Mouse (Mus musculus) forebrain, embryonic 12.5 days (tissue): ENCODE measurements around the gene Primpol. TPM values are rescaled to one million over a fixed set of nuclear protein-coding genes. Genes with fewer than 3 reads are reported as not detected.

Experiments
- ATAC-seq: fragments of 200-750 bp; cut with Nextera tagmentation; 2 replicates; pipeline ENCODE4 v1.8.0; 2017; ENCODE audit warnings: moderate TSS enrichment; ENCODE audit not compliant: low FRiP score
- H3K27ac ChIP-seq: fragments of 300-500 bp; sonication (generic); 2 replicates; pipeline ENCODE4 v1.5.1; 2016; ENCODE audit warnings: mild to moderate bottlenecking
- H3K27me3 ChIP-seq: fragments of 300-500 bp; sonication (generic); 2 replicates; pipeline ENCODE4 v1.6.1; 2016; ENCODE audit warnings: mild to moderate bottlenecking
- H3K36me3 ChIP-seq: fragments of 300-500 bp; sonication (generic); replicated peaks from 2 replicates; pipeline ENCODE4 v1.6.1; 2016; ENCODE audit warnings: mild to moderate bottlenecking
- H3K4me1 ChIP-seq: fragments of 300-500 bp; sonication (generic); 2 replicates; pipeline ENCODE4 v1.6.1; 2016
- H3K4me2 ChIP-seq: fragments of 300-500 bp; sonication (generic); 2 replicates; pipeline ENCODE4 v1.6.1; 2016; ENCODE audit warnings: mild to moderate bottlenecking, moderate library complexity
- H3K4me3 ChIP-seq: fragments of 300-500 bp; sonication (generic); replicated peaks from 2 replicates; pipeline ENCODE4 v1.5.1; 2016; ENCODE audit warnings: mild to moderate bottlenecking
- H3K9ac ChIP-seq: fragments of 300-500 bp; sonication (generic); 2 replicates; pipeline ENCODE4 v1.6.1; 2016; ENCODE audit warnings: mild to moderate bottlenecking
- H3K9me3 ChIP-seq: fragments of 300-500 bp; sonication (generic); 2 replicates; pipeline ENCODE4 v1.6.1; 2016
- WGBS: fragments of 180-500 bp; shearing (Covaris S2); methylation state at CpG from one replicate; pipeline ENCODE4 v1.1.7; 2016; 5-methylcytosine and 5-hydroxymethylcytosine counted together
- polyA plus RNA-seq: library from polyadenylated mRNA; unstranded; fragments of >200 nt; fragmentation: Nextera tagmentation; extraction: Ambion mirVana; gene quantifications from 2 replicates; pipeline ENCODE4 v1.2.1, GENCODE M21; 2016

The Primpol gene
- polyA plus RNA-seq, 1 experiment from 2014 or later = 10.9 TPM

DNA sequence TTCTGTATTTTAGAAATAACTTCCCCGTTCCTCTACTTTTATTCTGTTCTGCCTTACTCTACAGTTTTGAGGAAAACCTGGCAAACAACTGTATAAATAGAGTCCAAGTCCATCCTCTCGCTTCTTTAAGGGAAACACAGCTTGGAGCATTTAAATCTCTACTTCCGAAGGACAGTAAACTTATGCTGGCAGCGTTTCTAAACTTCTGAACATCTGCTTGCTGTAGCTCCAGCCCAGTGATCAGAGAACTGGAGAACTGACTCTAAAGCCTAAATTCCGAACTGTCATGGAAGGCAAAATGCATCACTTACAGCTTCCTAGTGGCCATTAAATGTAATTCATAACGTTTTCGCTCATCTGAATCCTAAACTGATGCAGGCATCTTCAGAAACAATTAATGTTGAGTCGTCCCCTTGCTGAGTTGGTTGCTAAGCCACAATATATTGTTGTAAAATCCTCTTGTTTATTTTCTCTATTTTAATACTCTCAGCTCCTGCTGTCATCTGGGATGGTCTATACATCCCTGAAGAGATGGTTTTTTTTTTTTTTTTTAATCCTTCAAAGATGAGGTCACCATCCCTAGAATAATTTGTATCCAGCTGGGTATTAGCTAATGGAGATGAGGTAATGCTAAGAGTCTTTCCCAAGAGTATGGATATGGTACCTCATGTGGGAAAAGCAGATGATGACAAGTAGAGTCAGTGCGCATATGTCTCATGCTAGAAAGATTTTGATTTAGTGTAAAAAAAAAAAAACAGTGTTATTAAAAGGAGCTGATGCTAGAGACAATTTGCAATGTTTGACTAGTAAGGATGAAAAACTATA lies 5.6 kb upstream of the Primpol start:
- H3K9me3 ChIP-seq = no peaks in the 10 kb centered on the region
- no peak overlapping the region for H3K9ac ChIP-seq
- no peaks in the 10 kb centered on the region for H3K36me3 ChIP-seq
- no peak for ATAC-seq
- WGBS = 82% methylated on average over 9 of the region's 9 CpGs
- no peak overlapping the region for H3K27ac ChIP-seq
- peaks cover 23% of the 10 kb centered on the region for H3K4me1 ChIP-seq
- H3K27me3 ChIP-seq = no peaks in the 10 kb centered on the region
- H3K4me3 ChIP-seq = no peak overlapping the region
- no peak overlapping the region for H3K4me2 ChIP-seq

DNA sequence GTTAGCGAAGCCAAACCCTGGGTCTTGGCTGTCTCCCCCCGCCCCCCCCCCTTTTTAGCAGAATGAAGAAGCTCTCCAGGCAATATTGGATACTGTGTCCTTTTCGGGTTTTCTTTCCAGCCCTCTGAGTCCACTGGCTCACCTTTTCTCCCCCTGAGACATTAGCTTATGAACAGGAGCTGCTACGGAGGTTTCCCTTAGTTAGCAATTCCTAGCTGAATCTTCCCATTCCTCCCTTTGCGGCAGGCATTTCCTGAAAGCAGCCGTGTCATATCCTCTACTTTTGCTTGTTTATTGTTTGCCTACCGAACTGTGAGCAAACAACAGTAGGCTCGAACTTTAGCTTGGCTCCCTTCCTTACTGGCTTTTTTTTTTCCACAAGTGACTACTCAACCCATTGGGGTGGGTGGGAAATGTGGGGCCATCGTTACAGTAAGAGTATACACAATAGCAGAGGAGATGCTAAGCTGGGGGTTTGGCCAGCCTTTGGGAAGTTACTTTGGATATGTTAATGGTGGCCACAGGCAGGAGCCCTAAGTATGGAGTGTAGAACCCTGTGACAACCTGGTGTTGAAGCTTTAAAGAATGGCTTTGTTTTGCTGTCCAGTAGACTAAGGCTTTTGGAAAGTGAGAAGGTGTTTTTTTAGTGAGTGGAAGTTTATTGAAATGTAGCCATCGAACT lies 1.8 kb upstream of the Primpol start:
- ATAC-seq = no peak
- Histone ChIP-seq H3K27ac (no peak overlapping the region), H3K9me3 (no peaks in the 10 kb centered on the region), H3K4me1 (peaks cover 28% of the 10 kb centered on the region), H3K9ac (peak overlapping the region; percentile 95), H3K4me3 (peak overlapping the region; percentile 84), H3K4me2 (peak overlapping the region; percentile 90), H3K27me3 (no peaks in the 10 kb centered on the region), H3K36me3 (no peaks in the 10 kb centered on the region)
- WGBS = 2% methylated on average over 10 of the region's 10 CpGs

- peak overlapping the region; percentile 95 for H3K9ac ChIP-seq
- H3K36me3 ChIP-seq = no peaks in the 10 kb centered on the region
- peak overlapping the region; percentile 84 for H3K4me3 ChIP-seq
- H3K4me2 ChIP-seq = peak overlapping the region; percentile 90
- H3K27me3 ChIP-seq = no peaks in the 10 kb centered on the region
- H3K4me1 ChIP-seq = peaks cover 28% of the 10 kb centered on the region
- under 1% methylated on average over 37 of the region's 38 CpGs for WGBS
- peak overlapping the region; percentile 96 for H3K27ac ChIP-seq
- peak; percentile 66 for ATAC-seq
- H3K9me3 ChIP-seq = no peaks in the 10 kb centered on the region
Observed at GRCm38 (mm10) chr8:46617690-46618620, 943 bp upstream of the Primpol start.

DNA sequence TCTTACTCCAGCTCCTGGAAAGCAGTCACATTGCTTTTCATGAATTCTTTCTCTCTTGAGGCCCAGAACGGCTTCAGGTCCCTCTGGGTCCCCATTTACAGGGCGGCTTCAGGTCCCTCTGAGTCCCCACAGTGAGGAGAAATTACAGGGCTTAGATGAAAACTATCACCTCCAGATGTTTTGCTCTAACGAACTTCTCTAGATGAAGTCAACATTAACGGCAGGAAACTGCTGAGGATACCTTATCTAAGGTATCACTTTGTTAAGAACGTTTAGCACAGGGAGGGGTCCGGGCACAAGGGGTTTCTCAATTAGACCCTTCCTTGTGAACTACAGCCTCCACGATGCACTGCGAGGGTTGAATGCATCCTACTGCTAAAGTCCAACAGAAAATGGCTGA lies 1.1 kb downstream of the Primpol start:
- peak overlapping the region; percentile 90; the same call in 1 of the 2 replicates for H3K4me2 ChIP-seq
- H3K9me3 ChIP-seq = no peaks in the 10 kb centered on the region
- no peak overlapping the region for H3K27ac ChIP-seq
- H3K4me3 ChIP-seq = no peak overlapping the region
- no peak for ATAC-seq
- no peaks in the 10 kb centered on the region for H3K36me3 ChIP-seq
- H3K27me3 ChIP-seq = no peaks in the 10 kb centered on the region
- peaks cover 22% of the 10 kb centered on the region for H3K4me1 ChIP-seq
- WGBS = 86% methylated on average over 8 of the region's 8 CpGs
- no peak overlapping the region for H3K9ac ChIP-seq

- Histone ChIP-seq H3K9ac (no peak overlapping the region), H3K4me1 (peaks cover 5% of the 10 kb centered on the region; the same call in 1 of the 2 replicates), H3K27me3 (no peaks in the 10 kb centered on the region), H3K9me3 (no peaks in the 10 kb centered on the region), H3K36me3 (0 out of 2 replicates have a peak, but pooled peaks cover 2% of the 10 kb centered on the region), H3K27ac (no peak overlapping the region), H3K4me2 (no peak overlapping the region), H3K4me3 (no peak overlapping the region)
- 68% methylated on average over 4 of the region's 4 CpGs for WGBS
- no peak for ATAC-seq
Observed at GRCm38 (mm10) chr8:46613377-46613776, 3.6 kb downstream of the Primpol start.

DNA sequence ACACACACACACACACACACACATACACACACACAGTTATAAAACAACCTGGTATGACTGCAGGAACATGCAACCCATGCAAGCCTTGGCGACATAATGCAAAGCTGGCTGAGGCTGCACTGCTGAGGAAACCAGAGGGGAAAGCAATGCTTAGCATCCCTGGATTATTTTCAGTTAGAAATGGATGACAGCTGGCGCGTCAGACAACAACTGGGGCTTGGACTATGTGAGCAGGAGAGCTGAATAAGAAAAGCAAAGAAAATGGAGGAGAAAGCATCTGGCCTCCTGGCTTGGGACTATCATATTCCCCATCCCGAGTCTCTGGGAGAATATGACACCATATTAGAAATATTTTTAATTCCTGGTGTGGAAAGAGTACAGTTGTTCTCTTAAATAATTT lies 4.1 kb downstream of the Primpol start:
- Histone ChIP-seq H3K27ac (no peak overlapping the region), H3K9ac (no peak overlapping the region), H3K4me2 (no peak overlapping the region), H3K9me3 (no peaks in the 10 kb centered on the region), H3K4me1 (peaks cover 5% of the 10 kb centered on the region; the same call in 1 of the 2 replicates), H3K4me3 (no peak overlapping the region), H3K27me3 (no peaks in the 10 kb centered on the region), H3K36me3 (0 out of 2 replicates have a peak, but pooled peaks cover 2% of the 10 kb centered on the region)
- ATAC-seq = no peak
- WGBS = 84% methylated on average over 4 of the region's 4 CpGs

DNA sequence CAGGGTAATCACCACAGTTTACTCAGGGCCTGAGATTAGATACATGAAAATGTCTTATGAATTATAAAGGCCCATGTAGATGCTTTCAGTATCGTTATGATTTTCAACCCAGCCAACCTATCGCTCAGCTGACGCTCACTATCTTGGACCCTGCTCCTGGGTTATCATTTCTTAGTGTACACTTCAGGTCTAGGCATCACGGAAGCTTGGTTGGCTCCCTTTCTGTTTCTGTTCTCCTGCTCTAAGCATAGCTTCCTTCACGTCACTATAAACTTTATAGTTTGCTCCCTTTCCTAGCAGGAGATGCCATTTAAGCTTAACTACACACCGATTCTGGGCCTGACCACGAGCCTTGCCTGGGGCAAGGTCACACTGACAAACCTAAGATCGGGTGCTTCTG lies 5.5 kb downstream of the Primpol start:
- Histone ChIP-seq H3K36me3 (0 out of 2 replicates have a peak, but pooled peaks cover 2% of the 10 kb centered on the region), H3K9ac (no peak overlapping the region), H3K4me1 (peaks cover 3% of the 10 kb centered on the region; the same call in 1 of the 2 replicates), H3K4me3 (no peak overlapping the region), H3K27ac (no peak overlapping the region), H3K27me3 (no peaks in the 10 kb centered on the region), H3K9me3 (no peaks in the 10 kb centered on the region), H3K4me2 (no peak overlapping the region)
- 93% methylated on average over 8 of the region's 8 CpGs for WGBS
- ATAC-seq = no peak

DNA sequence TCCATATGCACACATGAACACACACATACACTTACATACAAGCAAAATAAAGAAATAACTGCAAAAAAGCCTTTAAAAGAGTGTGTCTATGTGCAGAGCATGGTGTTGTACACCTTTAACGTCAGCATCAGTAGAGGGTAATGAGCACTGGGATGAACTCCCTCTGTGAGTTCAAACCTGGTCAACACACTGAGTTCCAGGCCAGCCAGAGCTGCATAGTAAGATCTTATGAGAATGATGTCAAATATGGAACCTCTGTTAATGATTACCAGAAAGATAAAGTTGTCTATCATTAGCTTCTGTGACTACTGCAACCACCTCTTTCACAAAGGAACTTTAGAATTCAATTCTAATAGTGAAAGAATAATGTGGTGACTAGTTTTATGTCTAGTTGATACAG lies 10.1 kb downstream of the Primpol start:
- ATAC-seq = no peak
- Histone ChIP-seq H3K27me3 (no peaks in the 10 kb centered on the region), H3K9ac (no peak overlapping the region), H3K27ac (no peak overlapping the region), H3K9me3 (no peaks in the 10 kb centered on the region), H3K36me3 (0 out of 2 replicates have a peak, but pooled peaks cover 2% of the 10 kb centered on the region), H3K4me1 (no peaks in the 10 kb centered on the region), H3K4me3 (no peak overlapping the region), H3K4me2 (no peak overlapping the region)
- 90% methylated on average over 1 of the region's 1 CpGs for WGBS

DNA sequence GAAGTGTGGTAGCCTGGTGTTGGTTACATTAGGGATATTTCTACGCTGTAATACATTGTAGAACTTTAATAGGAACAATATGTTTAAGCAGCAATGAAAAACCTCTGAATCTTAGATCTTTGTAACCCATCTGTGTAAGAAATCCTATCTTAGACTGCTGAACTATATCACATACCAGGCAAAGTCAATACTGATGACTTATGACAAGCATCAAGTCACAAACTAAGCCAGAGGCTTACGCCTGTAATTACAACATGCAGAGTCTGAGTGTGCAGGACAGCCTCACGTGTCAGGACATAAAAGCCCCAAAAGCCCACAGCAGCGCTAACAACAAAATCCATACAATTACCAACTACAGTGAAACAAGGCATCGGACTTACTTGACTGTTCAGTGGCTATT lies 13.4 kb downstream of the Primpol start:
- no peak overlapping the region for H3K27ac ChIP-seq
- no peaks in the 10 kb centered on the region for H3K9me3 ChIP-seq

GRCm38 (mm10) chr8:46600959-46601707 lies 15.9 kb downstream of the Primpol start:
- WGBS = 77% methylated on average over 10 of the region's 10 CpGs
- H3K9ac ChIP-seq = no peak overlapping the region
- no peaks in the 10 kb centered on the region for H3K27me3 ChIP-seq

More for the DNA sequence above, 13.4 kb downstream of the Primpol start:
- H3K36me3 ChIP-seq = no peaks in the 10 kb centered on the region
- no peaks in the 10 kb centered on the region for H3K4me1 ChIP-seq
- no peak overlapping the region for H3K4me3 ChIP-seq
- no peak overlapping the region for H3K4me2 ChIP-seq
- no peak for ATAC-seq
- H3K27me3 ChIP-seq = no peaks in the 10 kb centered on the region
- H3K9ac ChIP-seq = no peak overlapping the region
- WGBS = 87% methylated on average over 5 of the region's 5 CpGs

GRCm38 (mm10) chr8:46599314-46599904 lies 17.6 kb downstream of the Primpol start:
- ATAC-seq = no peak
- Histone ChIP-seq H3K9ac (no peak overlapping the region), H3K4me1 (no peaks in the 10 kb centered on the region), H3K27ac (no peak overlapping the region), H3K9me3 (no peaks in the 10 kb centered on the region), H3K36me3 (no peaks in the 10 kb centered on the region), H3K27me3 (no peaks in the 10 kb centered on the region), H3K4me2 (no peak overlapping the region), H3K4me3 (no peak overlapping the region)
- WGBS = 93% methylated on average over 7 of the region's 7 CpGs

More at GRCm38 (mm10) chr8:46600959-46601707, 15.9 kb downstream of the Primpol start:
- H3K4me1 ChIP-seq = no peaks in the 10 kb centered on the region
- H3K27ac ChIP-seq = no peak overlapping the region
- H3K36me3 ChIP-seq = no peaks in the 10 kb centered on the region
- no peak overlapping the region for H3K4me3 ChIP-seq
- H3K9me3 ChIP-seq = no peaks in the 10 kb centered on the region
- no peak for ATAC-seq
- no peak overlapping the region for H3K4me2 ChIP-seq
